Comparison of ENCODE assay signal across 27 mouse cellular contexts in the genomic region with DNA sequence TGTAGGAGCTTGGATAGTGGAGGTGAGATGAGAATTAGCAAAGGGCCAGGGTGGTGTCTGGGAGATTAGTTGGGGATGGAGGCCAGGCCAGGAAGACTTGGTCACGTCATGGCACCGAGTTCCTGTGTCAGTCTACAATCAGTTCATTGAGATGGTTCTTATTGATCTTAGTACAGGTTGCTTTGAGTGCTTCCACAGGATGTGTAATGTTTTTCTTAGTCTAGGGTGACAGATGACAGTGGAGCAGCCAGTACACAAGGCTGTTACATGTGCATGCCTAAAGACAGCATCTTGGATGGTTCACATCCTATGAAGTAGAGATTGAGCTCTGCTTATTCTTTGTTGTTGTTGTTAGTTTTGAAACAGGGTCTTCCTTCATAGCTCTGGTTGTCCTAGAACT. TPM values are rescaled to one million over a fixed set of nuclear protein-coding genes. Genes with fewer than 3 reads are reported as not detected.
DNase-seq lines count a peak whose midpoint lies in the region; ATAC-seq and TF ChIP-seq lines count a peak whose summit lies in the region.
"Had no signal": no experiment of that assay in that cellular context is flagged by ENCODE, and none has a peak within 500 bp of the region (broad histone marks: within the 10 kb centered on the region; RNA-seq: fewer than 3 reads in every experiment).

No protein-coding gene starts in this region.

- peak; percentile 62 for ATAC-seq in CD4-positive, CD25-positive, alpha-beta regulatory T cell, adult 4 months
- ATAC-seq: activated CD4-positive, CD25-positive, alpha-beta regulatory T cell, adult 4 months; forebrain, embryonic 13.5 days; forebrain, embryonic 16.5 days; hindbrain, postnatal 0 days; inflammation-experienced regulatory T-cells, adult 6 months; intestine, embryonic 16.5 days had no signal

- TF ChIP-seq CTCF in layer of hippocampus, adult 2 months (conservative IDR thresholded peaks at IDR 0.05): no peak

- no peak overlapping the region for H3K4me3 ChIP-seq in layer of hippocampus, adult 2 months
- H3K4me3 ChIP-seq: forebrain, embryonic 10.5 days; forebrain, embryonic 13.5 days; heart, embryonic 12.5 days; heart, embryonic 15.5 days; hindbrain, embryonic 10.5 days had no signal

- 0 out of 2 replicates have a peak overlapping the region, but pooled peaks have one; percentile 92 for H3K27ac ChIP-seq in layer of hippocampus, adult 2 months
- H3K27ac ChIP-seq: forebrain, embryonic 10.5 days; forebrain, embryonic 13.5 days; heart, embryonic 15.5 days; hindbrain, embryonic 10.5 days; hindbrain, embryonic 14.5 days; hindbrain, postnatal 0 days had no signal

- DNase-seq in layer of hippocampus, adult 2 months (ENCODE audit: low spot score in 2 of 2): no peak
- no peak for DNase-seq in layer of hippocampus, adult 11-12 months (ENCODE audit: low spot score)
- peak; percentile 13 for DNase-seq in T-cell, adult 2 months (ENCODE audit: low spot score)
- DNase-seq in adrenal gland, postnatal 14 days: no peak
- no peak for DNase-seq in embryo, embryonic 11 days
- DNase-seq: adrenal gland, adult 8-10 months; adrenal gland, postnatal 36 days; cerebellum, adult 2 months; cerebellum, adult 9-11 months; cerebellum, postnatal 25 days; gastrocnemius, postnatal 14 days; heart, adult 18-20 months; heart, postnatal 10 days; heart, postnatal 36 days had no signal

RNA-seq across cellular contexts. Expression of a gene that starts 12.0 kb away (rescaled TPM):
- total RNA-seq in layer of hippocampus, adult 2 months (2021): 10 to 100 TPM; 87.0 to 93.3 TPM
- 10 to 100 TPM; 16.8 to 34.7 TPM for polyA plus RNA-seq in CD4-positive, CD25-positive, alpha-beta regulatory T cell, adult 4 months (2017; shearing (Covaris generic))
- 42.2 and 44.3 TPM in 2 replicates for total RNA-seq in adrenal gland, postnatal 14 days (2021)

RNA-seq across cellular contexts. Expression of a gene that starts 27.6 kb away (rescaled TPM):
- total RNA-seq in layer of hippocampus, adult 2 months (2021): 10 to 100 TPM; 78.2 to 82.2 TPM
- 1 to 10 TPM; 4.0 to 5.0 TPM for polyA plus RNA-seq in CD4-positive, CD25-positive, alpha-beta regulatory T cell, adult 4 months (2017; shearing (Covaris generic))
- total RNA-seq in adrenal gland, postnatal 14 days (2021): 1.1 and 1.8 TPM in 2 replicates
- total RNA-seq: gastrocnemius, adult 18-20 months; heart, adult 18-20 months; heart, postnatal 36 days had no signal

RNA-seq across cellular contexts. Expression of a gene that starts 33.9 kb away (rescaled TPM):
- total RNA-seq in layer of hippocampus, adult 2 months (2021): 10 to 100 TPM; 87.9 to 95.5 TPM
- 10 to 100 TPM; 52.8 to 72.1 TPM for polyA plus RNA-seq in CD4-positive, CD25-positive, alpha-beta regulatory T cell, adult 4 months (2017; shearing (Covaris generic))
- total RNA-seq in adrenal gland, postnatal 14 days (2021): 85.4 and 101 TPM in 2 replicates

Comparison
In these comparisons a context has a peak if more than half of its experiments do, and no peak if none do; other contexts are left out.
1. RNA of a gene that starts 27.6 kb away (total RNA-seq): 78.2 to 82.2 TPM in layer of hippocampus, adult 2 months; 1.1 to 1.8 TPM in adrenal gland, postnatal 14 days; every median in the first group is over 10 times any median in the second.